Mouse (Mus musculus) bone marrow macrophage, adult 2 months (primary cell): ENCODE measurements around the gene Odf3l2.

Experiments
- CTCF ChIP-seq: IDR thresholded peaks from 2 replicates; pipeline ENCODE4 v1.5.1; 2012; ENCODE audit warnings: low read depth, mild to moderate bottlenecking, low read length, moderate library complexity
- POLR2A ChIP-seq: IDR thresholded peaks from 2 replicates; pipeline ENCODE4 v1.6.1; 2012; ENCODE audit warnings: mild to moderate bottlenecking, low read depth, low read length, borderline replicate concordance

DNA sequence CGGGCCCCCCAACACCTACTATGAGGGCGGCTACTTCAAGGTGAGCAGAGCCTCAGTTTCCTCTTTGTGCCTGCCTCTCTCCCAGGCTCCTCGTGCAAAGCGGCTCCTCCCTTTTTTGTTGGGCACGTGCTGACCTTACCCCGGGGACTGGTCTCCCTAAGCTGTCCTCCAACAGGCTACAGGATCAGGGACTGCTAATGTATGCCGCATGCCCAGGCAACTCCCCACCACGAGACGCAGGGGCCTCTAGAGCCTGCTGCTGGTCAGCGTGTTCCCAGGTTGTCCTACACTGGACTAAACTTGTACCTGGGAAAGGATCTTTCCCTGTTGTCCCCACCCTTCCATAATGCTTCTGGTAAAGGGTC, 37.0 kb upstream of the Odf3l2 start:
- TF ChIP-seq CTCF (no peak), POLR2A (no peak)
